Mouse (Mus musculus) megakaryocyte progenitor cell, adult 5-6 weeks (primary cell): ENCODE data around the gene Gm20388. TPM values are rescaled to one million over a fixed set of nuclear protein-coding genes. Genes with fewer than 3 reads are reported as not detected.
"Not testable (repeated sequence)": the region's sequence is repeated elsewhere in the genome, so short reads cannot be mapped to it uniquely, and the experiment has no call there.

Experiments used
- ATAC-seq: replicated peaks from 2 replicates; pipeline ENCODE4 v1.8.0; 2016; ENCODE audit warnings: mild to moderate bottlenecking, moderate TSS enrichment, inconsistent platforms; ENCODE audit not compliant: poor library complexity
- total RNA-seq, 2 experiments: library from RNA; stranded (forward) in 1 of 2; stranded (reverse) in 1 of 2; fragments of 157-497, 149-512 nt in 1 of 2; fragments of 200-1000 nt in 1 of 2; gene quantifications; 2 replicates each; pipeline versions ENCODE4 v1.2.3 to v1.2.4; 2015 to 2017

Gene Gm20388
- total RNA-seq, 2 experiments from 2014 or later: 18.6 TPM; not detected in 1

GRCm38 (mm10) chr8:123631746-123632145, 3721.1 kb downstream of the Gm20388 start:
- ATAC-seq: not testable (repeated sequence)

GRCm38 (mm10) chr8:123632257-123632656, 3721.6 kb downstream of the Gm20388 start:
- 0 out of 2 replicates have a peak, but pooled peaks have one; percentile 17 for ATAC-seq

- ATAC-seq: no peak
These were observed 3723.2 kb downstream of the Gm20388 start for GRCm38 (mm10) chr8:123633801-123634200.

- 0 out of 2 replicates have a peak, but pooled peaks have one; percentile 14 for ATAC-seq
These were observed 3723.9 kb downstream of the Gm20388 start for GRCm38 (mm10) chr8:123634395-123635131.

GRCm38 (mm10) chr8:123635671-123636070, 3725.0 kb downstream of the Gm20388 start:
- ATAC-seq: no peak

GRCm38 (mm10) chr8:123643330-123644051, 3732.8 kb downstream of the Gm20388 start:
- ATAC-seq: peak; percentile 76

- ATAC-seq: no peak
These were observed 3734.6 kb downstream of the Gm20388 start for GRCm38 (mm10) chr8:123645229-123645628.

- no peak for ATAC-seq
These were observed 3737.9 kb downstream of the Gm20388 start for GRCm38 (mm10) chr8:123648245-123649170.

GRCm38 (mm10) chr8:123649483-123649882, 3738.8 kb downstream of the Gm20388 start:
- ATAC-seq: no peak

- ATAC-seq: no peak
These were observed 3740.9 kb downstream of the Gm20388 start for GRCm38 (mm10) chr8:123651390-123652098.

- no peak for ATAC-seq
These were observed 3742.0 kb downstream of the Gm20388 start for GRCm38 (mm10) chr8:123652641-123653040.

GRCm38 (mm10) chr8:123653308-123653993, 3742.8 kb downstream of the Gm20388 start, which contains the start of gene Rhou:
Gene Rhou, plus strand, starts transcription at chr8:123653929.
- peak; percentile 93 for ATAC-seq

GRCm38 (mm10) chr8:123653994-123654569, 3743.4 kb downstream of the Gm20388 start:
- no peak for ATAC-seq

GRCm38 (mm10) chr8:123654763-123655162, 3744.1 kb downstream of the Gm20388 start:
- no peak for ATAC-seq

- ATAC-seq: peak; percentile 52
These were observed 3744.7 kb downstream of the Gm20388 start for GRCm38 (mm10) chr8:123655351-123655779.

- ATAC-seq: no peak
These were observed 3747.2 kb downstream of the Gm20388 start for GRCm38 (mm10) chr8:123657826-123658225.

GRCm38 (mm10) chr8:123659469-123660057, 3748.9 kb downstream of the Gm20388 start:
- no peak for ATAC-seq

GRCm38 (mm10) chr8:123661515-123661914, 3750.9 kb downstream of the Gm20388 start:
- ATAC-seq: peak; percentile 37; the same call in 1 of the 2 replicates

GRCm38 (mm10) chr8:123665580-123665979, 3754.9 kb downstream of the Gm20388 start:
- ATAC-seq: no peak
